Mouse (Mus musculus): ENCODE measurements around the gene Ppil6. TPM values are rescaled to one million over a fixed set of nuclear protein-coding genes. Genes with fewer than 3 reads are reported as not detected.

The Ppil6 gene
- polyA plus RNA-seq (2016; fragmentation: Nextera tagmentation; extraction: Ambion mirVana), result 0.95 and 1.3 TPM in 2 replicates

GRCm38 (mm10) chr10:41489708-41490517, at the start of gene Ppil6, which contains the start of gene Smpd2:
Gene Ppil6 (plus strand): TSS chr10:41490439.
Gene Smpd2 (minus strand): TSS chr10:41490369.
- Histone ChIP-seq H3K27ac (peak within 1 kb of the TSS; percentile 92), H3K4me1 (peaks cover 27% of the 10 kb centered on the region), H3K36me3 (peaks cover 38% of the 10 kb centered on the region), H3K27me3 (ENCODE audit: insufficient read depth, poor library complexity, severe bottlenecking) (no peaks in the 10 kb centered on the region), H3K4me3 (peak within 1 kb of the TSS; percentile 77), H3K9me3 (no peaks in the 10 kb centered on the region)
- peak; percentile 99 for DNase-seq (ENCODE audit: low spot score)
- WGBS, result under 1% methylated on average over 50 of the region's 50 CpGs

GRCm38 (mm10) chr10:41448216-41448615, 42.0 kb upstream of the Ppil6 start:
- Histone ChIP-seq H3K36me3 (peaks cover 15% of the 10 kb centered on the region), H3K27me3 (ENCODE audit: insufficient read depth, poor library complexity, severe bottlenecking) (no peaks in the 10 kb centered on the region), H3K27ac (no peak overlapping the region), H3K4me3 (no peak overlapping the region), H3K4me1 (peaks cover 16% of the 10 kb centered on the region), H3K9me3 (no peaks in the 10 kb centered on the region)
- DNase-seq (ENCODE audit: low spot score), result no peak
- WGBS, result 71% methylated on average over 1 of the region's 1 CpGs

- H3K27ac ChIP-seq, result peak overlapping the region; percentile 87
- peak overlapping the region; percentile 84 for H3K4me3 ChIP-seq
- H3K36me3 ChIP-seq, result peaks cover 18% of the 10 kb centered on the region
- no peaks in the 10 kb centered on the region for H3K27me3 ChIP-seq (ENCODE audit: insufficient read depth, poor library complexity, severe bottlenecking)
- no peaks in the 10 kb centered on the region for H3K9me3 ChIP-seq
- 21% methylated on average over 14 of the region's 14 CpGs for WGBS
- H3K4me1 ChIP-seq, result peaks cover 16% of the 10 kb centered on the region
- DNase-seq (ENCODE audit: low spot score), result no peak
These were observed 40.6 kb upstream of the Ppil6 start for GRCm38 (mm10) chr10:41449684-41450083.

GRCm38 (mm10) chr10:41450137-41450670, 40.0 kb upstream of the Ppil6 start, which contains the start of gene Zbtb24:
Gene Zbtb24 (plus strand): TSS chr10:41450383.
- H3K9me3 ChIP-seq, result no peaks in the 10 kb centered on the region
- WGBS, result under 1% methylated on average over 49 of the region's 49 CpGs
- H3K36me3 ChIP-seq, result peaks cover 22% of the 10 kb centered on the region
- H3K27me3 ChIP-seq (ENCODE audit: insufficient read depth, poor library complexity, severe bottlenecking), result no peaks in the 10 kb centered on the region
- peak within 1 kb of the TSS; percentile 87 for H3K27ac ChIP-seq
- peaks cover 16% of the 10 kb centered on the region for H3K4me1 ChIP-seq
- peak within 1 kb of the TSS; percentile 84 for H3K4me3 ChIP-seq
- DNase-seq (ENCODE audit: low spot score), result peak; percentile 98

GRCm38 (mm10) chr10:41450780-41451522, 39.3 kb upstream of the Ppil6 start:
- no peak for DNase-seq (ENCODE audit: low spot score)
- Histone ChIP-seq H3K9me3 (no peaks in the 10 kb centered on the region), H3K4me1 (peaks cover 16% of the 10 kb centered on the region), H3K27ac (peak overlapping the region; percentile 87), H3K36me3 (peaks cover 27% of the 10 kb centered on the region), H3K27me3 (ENCODE audit: insufficient read depth, poor library complexity, severe bottlenecking) (no peaks in the 10 kb centered on the region), H3K4me3 (peak overlapping the region; percentile 84)
- WGBS, result 54% methylated on average over 18 of the region's 18 CpGs

GRCm38 (mm10) chr10:41451656-41452055, 38.6 kb upstream of the Ppil6 start:
- Histone ChIP-seq H3K4me3 (no peak overlapping the region), H3K4me1 (peaks cover 22% of the 10 kb centered on the region), H3K9me3 (no peaks in the 10 kb centered on the region), H3K27me3 (ENCODE audit: insufficient read depth, poor library complexity, severe bottlenecking) (no peaks in the 10 kb centered on the region), H3K27ac (0 out of 2 replicates have a peak overlapping the region, but pooled peaks have one; percentile 6), H3K36me3 (peaks cover 34% of the 10 kb centered on the region)
- no peak for DNase-seq (ENCODE audit: low spot score)
- WGBS, result 92% methylated on average over 9 of the region's 9 CpGs

- Histone ChIP-seq H3K4me1 (peaks cover 24% of the 10 kb centered on the region), H3K4me3 (no peak overlapping the region), H3K27ac (no peak overlapping the region), H3K9me3 (no peaks in the 10 kb centered on the region), H3K27me3 (ENCODE audit: insufficient read depth, poor library complexity, severe bottlenecking) (no peaks in the 10 kb centered on the region), H3K36me3 (peaks cover 43% of the 10 kb centered on the region)
- WGBS, result 86% methylated on average over 3 of the region's 3 CpGs
- DNase-seq (ENCODE audit: low spot score), result no peak
These were observed 37.4 kb upstream of the Ppil6 start for GRCm38 (mm10) chr10:41452791-41453190.

GRCm38 (mm10) chr10:41459990-41460389, 30.2 kb upstream of the Ppil6 start:
- no peak for DNase-seq (ENCODE audit: low spot score)

GRCm38 (mm10) chr10:41460501-41460900, 29.7 kb upstream of the Ppil6 start:
- Histone ChIP-seq H3K27me3 (ENCODE audit: insufficient read depth, poor library complexity, severe bottlenecking) (no peaks in the 10 kb centered on the region), H3K9me3 (no peaks in the 10 kb centered on the region), H3K36me3 (peaks cover 59% of the 10 kb centered on the region), H3K4me1 (peaks cover 23% of the 10 kb centered on the region), H3K27ac (no peak overlapping the region), H3K4me3 (no peak overlapping the region)
- no peak for DNase-seq (ENCODE audit: low spot score)
- WGBS, result 15% methylated on average over 2 of the region's 2 CpGs

More at GRCm38 (mm10) chr10:41459990-41460389, 30.2 kb upstream of the Ppil6 start:
- WGBS, result 70% methylated on average over 4 of the region's 4 CpGs
- no peaks in the 10 kb centered on the region for H3K27me3 ChIP-seq (ENCODE audit: insufficient read depth, poor library complexity, severe bottlenecking)
- H3K4me3 ChIP-seq, result no peak overlapping the region
- peaks cover 23% of the 10 kb centered on the region for H3K4me1 ChIP-seq
- no peak overlapping the region for H3K27ac ChIP-seq
- H3K36me3 ChIP-seq, result peaks cover 59% of the 10 kb centered on the region
- no peaks in the 10 kb centered on the region for H3K9me3 ChIP-seq

GRCm38 (mm10) chr10:41461057-41461722, 29.0 kb upstream of the Ppil6 start:
- H3K4me3 ChIP-seq, result no peak overlapping the region
- H3K27ac ChIP-seq, result no peak overlapping the region
- 84% methylated on average over 3 of the region's 3 CpGs for WGBS
- H3K36me3 ChIP-seq, result peaks cover 56% of the 10 kb centered on the region
- peaks cover 21% of the 10 kb centered on the region for H3K4me1 ChIP-seq
- no peak for DNase-seq (ENCODE audit: low spot score)
- H3K27me3 ChIP-seq (ENCODE audit: insufficient read depth, poor library complexity, severe bottlenecking), result no peaks in the 10 kb centered on the region
- no peaks in the 10 kb centered on the region for H3K9me3 ChIP-seq

GRCm38 (mm10) chr10:41464401-41464955, 25.8 kb upstream of the Ppil6 start:
- 55% methylated on average over 15 of the region's 15 CpGs for WGBS
- DNase-seq (ENCODE audit: low spot score), result no peak
- H3K36me3 ChIP-seq, result peaks cover 34% of the 10 kb centered on the region
- H3K9me3 ChIP-seq, result no peaks in the 10 kb centered on the region
- no peaks in the 10 kb centered on the region for H3K27me3 ChIP-seq (ENCODE audit: insufficient read depth, poor library complexity, severe bottlenecking)
- H3K4me3 ChIP-seq, result no peak overlapping the region
- peaks cover 13% of the 10 kb centered on the region for H3K4me1 ChIP-seq
- H3K27ac ChIP-seq, result no peak overlapping the region

- H3K36me3 ChIP-seq, result peaks cover 27% of the 10 kb centered on the region
- H3K27ac ChIP-seq, result no peak overlapping the region
- DNase-seq (ENCODE audit: low spot score), result no peak
- H3K4me1 ChIP-seq, result 0 out of 2 replicates have a peak, but pooled peaks cover 6% of the 10 kb centered on the region
- H3K27me3 ChIP-seq (ENCODE audit: insufficient read depth, poor library complexity, severe bottlenecking), result no peaks in the 10 kb centered on the region
- 51% methylated on average over 6 of the region's 6 CpGs for WGBS
- no peaks in the 10 kb centered on the region for H3K9me3 ChIP-seq
- no peak overlapping the region for H3K4me3 ChIP-seq
These were observed 22.9 kb upstream of the Ppil6 start for GRCm38 (mm10) chr10:41467325-41467724.
